Mouse (Mus musculus): ENCODE results near the gene Sbk2. TPM values are rescaled to one million over a fixed set of nuclear protein-coding genes. Genes with fewer than 3 reads are reported as not detected.
"Not testable (repeated sequence)": the region's sequence is repeated elsewhere in the genome, so short reads cannot be mapped to it uniquely, and the experiment has no call there.

Gene Sbk2
- polyA plus RNA-seq (2017; shearing (Covaris generic)), result 1 to 10 TPM in 2 of 3 experiments, not detected in 1; 1.2 to 2.0 TPM

DNA sequence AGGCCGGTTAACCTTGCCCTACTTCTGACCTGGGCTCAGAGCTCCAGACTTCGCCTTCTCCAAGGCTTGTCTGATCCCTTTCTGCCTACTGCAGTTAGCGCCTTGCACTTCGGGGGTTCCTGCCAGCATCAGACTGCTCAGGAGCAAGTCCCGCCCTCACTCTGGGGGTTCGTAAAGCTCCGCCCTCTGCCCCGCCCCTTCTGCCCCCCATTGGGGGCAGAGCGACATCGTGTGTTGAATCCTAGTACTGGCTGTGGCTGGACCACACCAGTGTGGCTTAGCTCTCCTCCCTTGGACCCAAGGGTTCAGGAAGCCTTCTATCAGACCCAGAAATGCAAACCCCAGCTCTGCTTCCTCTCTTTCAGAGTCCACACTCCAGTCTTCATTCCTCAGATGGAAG, at the start of gene Sbk2:
TSS of gene Sbk2 (minus strand) at position 135 of the 400 bp plus-strand sequence.
- peak; percentile 88 for ATAC-seq

DNA sequence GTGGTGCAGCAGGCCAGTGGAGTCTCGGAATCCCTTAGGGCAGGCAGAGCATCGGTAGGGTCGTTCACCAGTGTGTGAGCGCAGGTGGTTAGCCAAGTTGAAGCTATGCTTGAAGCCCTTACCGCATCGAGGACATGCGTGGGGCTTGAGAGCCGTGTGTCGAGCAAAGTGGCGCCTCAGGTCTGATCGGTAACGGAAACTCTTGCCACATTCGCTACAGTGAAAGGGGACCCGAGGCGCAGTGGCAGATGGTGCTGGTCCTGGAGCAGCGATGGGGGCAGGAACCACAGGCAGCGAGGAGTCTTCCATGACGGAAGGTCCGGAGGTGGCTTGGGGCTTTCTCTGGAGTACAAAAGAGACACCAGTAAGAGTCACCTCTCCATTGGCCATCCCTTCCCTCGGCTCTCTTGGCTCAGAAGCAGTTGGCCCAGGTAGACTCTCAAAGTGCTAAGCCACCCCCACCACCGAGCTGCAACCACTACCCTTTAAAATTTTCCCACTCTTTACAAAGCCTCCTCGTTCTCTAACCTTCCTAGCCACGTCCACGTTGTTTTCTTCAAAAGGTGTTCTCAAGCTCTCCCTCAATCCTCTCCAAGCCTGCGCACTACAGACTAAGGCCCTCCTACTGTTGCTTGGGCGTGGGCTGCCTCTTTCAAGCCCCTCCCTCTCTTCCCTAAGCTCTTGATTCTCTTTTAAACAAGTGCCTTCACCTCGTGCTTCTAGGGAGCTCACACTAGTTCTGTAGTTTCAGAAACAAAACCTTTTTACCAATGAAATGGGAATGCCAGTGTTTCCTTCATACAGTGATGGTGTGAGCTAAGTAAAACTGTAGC, 48.7 kb upstream of the Sbk2 start:
- no peak for ATAC-seq

- no peak for ATAC-seq
Observed at GRCm38 (mm10) chr7:5008229-5008628, 44.0 kb upstream of the Sbk2 start.

DNA sequence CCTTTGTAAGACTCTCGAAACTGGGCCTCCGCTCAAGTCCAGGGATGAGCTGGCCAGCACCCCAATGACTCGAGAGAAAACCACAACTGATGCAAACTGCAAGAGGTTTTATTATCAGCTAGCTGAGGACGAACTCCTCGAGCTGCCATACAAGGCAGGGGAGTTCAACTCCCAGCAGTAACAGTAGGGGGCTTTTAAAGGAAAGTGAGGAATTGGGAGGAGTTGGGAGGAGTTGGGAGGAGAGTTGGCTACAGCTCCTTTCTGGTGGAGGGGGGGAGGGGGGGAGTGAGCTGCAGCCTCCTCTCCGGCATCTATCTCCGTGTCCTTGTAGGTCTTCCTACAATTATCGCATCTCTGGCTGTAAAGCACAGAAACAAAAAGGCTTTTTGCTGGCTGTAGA, 38.7 kb upstream of the Sbk2 start:
- ATAC-seq, result not testable (repeated sequence)

DNA sequence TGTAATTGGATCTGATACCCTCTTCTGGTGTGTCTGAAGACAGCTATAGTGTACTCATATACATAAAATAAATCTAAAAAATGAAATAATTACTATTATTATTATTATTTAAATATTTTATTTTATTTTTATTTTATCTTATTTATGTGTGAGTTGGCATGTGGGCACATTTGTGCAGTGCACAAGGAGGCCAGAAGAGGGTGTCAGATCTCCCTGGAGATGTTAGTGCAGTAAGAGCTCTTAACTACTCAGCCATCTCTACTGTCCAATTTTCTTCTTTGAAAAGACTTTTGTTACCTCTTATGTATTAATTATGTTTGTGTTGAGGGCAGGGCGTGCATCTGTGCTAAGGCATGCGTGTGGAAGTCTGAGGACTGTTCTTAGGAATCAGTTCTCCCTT, 35.7 kb upstream of the Sbk2 start:
- ATAC-seq, result peak; percentile 47

GRCm38 (mm10) chr7:4996934-4997333, 32.7 kb upstream of the Sbk2 start:
- no peak for ATAC-seq

DNA sequence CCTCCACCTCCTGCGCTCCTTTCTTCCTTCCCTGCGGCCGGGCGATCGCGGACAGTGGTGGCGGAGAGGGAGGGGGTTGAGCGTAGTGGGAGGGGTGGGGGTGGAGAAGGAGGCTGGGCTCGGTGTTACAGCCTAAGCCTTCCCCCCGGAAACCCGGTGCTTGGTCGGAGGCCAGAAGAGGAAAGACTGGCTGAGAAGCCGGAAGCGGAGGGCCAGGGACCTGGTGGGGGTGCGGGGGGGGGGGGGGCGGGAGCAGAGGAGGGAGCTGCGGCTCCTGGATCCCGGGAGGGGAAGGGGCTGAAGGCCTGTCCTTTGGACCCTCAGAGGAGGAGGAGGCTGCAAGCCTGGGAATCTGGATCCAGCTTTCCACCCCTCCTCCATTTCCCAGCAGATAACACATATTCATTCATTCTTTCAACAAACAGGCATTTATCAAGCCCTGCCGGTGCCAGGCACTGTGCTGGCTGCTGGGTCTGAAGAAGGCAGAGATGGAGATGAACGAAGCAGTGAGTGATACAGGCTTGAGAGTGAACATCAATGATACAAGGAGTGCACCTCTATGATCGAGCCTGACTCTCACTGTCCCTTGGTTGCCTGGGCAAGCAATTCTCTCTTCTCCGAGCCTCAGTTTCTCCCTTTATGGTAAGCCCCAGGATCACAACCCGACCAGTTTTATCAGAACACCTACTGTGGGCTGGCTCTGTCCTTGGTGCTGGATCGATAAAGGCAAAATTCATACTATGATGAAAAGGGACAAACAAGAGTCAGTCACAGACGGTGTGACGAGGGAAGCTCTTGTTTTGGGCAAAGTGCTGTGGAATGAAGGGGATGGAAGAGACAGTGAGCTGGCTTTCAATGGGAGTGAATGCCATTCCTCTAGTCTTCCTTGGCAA, 32.0 kb upstream of the Sbk2 start, which contains the start of gene Zfp579:
TSS of gene Zfp579 (minus strand) at position 156 of the 893 bp plus-strand sequence.
- peak; percentile 72 for ATAC-seq

DNA sequence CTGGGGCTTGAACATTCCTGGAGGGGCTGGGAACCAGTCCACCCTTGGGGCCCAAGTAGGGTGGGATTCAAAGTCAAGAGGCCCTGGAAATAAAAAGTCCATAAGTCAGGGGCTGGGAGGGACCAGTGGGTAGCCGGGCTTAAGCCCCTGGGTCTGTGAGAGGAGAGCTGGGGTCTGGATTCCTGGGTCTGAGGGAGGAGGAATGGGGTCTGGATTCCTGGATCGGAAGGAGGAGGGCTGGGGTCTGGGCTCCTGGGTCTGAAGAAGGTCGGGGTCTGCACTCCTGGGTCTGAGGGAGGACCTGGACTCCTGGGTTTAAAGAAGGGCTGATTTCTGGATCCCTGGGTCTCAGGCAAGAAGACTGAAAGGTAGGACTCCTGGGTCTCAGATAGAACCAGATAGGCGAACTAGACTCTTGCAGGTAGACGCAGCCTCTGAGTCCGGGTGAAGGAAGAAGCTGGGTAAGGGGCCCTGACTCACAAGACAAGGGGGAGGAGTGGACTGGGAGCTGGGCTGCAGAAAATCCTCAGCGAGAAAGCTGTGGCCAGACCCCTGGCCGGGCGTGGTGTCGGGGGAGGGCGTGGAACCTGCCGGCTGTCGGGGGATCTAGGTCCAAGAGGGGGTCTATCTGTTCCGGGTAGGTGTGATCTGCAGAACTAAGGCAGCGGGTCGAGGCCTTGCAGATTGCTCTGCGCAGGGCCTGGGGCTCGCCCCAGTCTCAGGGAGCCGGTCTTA, 31.2 kb upstream of the Sbk2 start:
- peak; percentile 33 for ATAC-seq

- no peak for ATAC-seq
Observed at GRCm38 (mm10) chr7:4993999-4994788, 30.0 kb upstream of the Sbk2 start.

DNA sequence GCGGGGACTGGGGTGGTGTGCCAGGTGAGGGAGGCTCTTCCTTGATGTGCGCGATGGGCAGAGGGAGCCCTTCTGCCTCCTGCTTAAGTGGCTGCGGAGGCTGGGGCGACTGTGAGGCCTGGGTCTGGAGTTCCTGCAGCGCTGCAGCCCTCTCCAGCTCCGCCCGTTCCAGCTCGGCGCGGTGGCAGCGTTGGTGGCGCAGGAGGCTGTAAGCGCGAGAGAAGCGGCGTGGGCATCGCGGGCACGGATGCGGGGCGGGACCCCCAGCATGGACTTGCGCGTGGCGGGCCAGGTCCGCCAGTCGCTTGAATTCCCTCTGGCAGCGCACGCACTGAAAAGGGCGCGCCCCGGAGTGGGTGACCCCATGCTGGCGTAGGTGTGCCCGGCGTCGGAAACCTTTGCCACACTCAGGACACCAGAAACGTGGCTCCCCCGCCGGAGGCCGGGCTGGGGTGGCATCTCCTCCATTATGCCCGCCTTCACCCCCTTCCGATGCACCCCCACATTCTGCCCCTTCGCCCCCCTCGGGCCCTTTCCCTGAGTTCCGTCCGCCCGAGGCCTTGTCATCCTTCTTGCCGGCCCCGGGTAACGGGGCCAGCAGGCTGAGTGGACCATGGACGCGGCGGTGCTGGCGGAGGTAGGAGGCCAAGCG, 29.3 kb upstream of the Sbk2 start:
- no peak for ATAC-seq

- no peak for ATAC-seq
Observed at GRCm38 (mm10) chr7:4988250-4988649, 24.0 kb upstream of the Sbk2 start.

- ATAC-seq, result no peak
Observed at GRCm38 (mm10) chr7:4976832-4977231, 12.6 kb upstream of the Sbk2 start.

DNA sequence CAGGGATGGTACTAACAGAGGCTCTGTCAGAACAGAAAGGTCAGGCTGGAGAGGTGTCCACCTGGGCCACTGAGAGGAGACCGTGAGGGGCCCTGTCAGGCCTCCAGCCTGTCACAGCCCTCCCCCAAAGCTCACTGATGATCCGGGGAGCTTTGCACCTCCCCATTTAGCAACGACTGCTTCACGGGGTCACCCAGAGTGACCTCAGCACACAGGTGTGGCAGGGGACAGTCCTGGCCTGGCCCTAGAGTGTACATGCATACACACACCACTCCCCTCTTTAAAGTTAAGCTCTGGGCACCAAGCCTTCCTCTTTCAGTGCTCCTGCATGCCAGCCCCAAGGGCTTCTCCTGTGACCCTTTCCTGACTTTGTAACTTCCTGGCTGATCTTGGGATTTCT, 11.2 kb upstream of the Sbk2 start:
- ATAC-seq, result no peak

- no peak for ATAC-seq
Observed at GRCm38 (mm10) chr7:4972321-4973047, 8.3 kb upstream of the Sbk2 start.

DNA sequence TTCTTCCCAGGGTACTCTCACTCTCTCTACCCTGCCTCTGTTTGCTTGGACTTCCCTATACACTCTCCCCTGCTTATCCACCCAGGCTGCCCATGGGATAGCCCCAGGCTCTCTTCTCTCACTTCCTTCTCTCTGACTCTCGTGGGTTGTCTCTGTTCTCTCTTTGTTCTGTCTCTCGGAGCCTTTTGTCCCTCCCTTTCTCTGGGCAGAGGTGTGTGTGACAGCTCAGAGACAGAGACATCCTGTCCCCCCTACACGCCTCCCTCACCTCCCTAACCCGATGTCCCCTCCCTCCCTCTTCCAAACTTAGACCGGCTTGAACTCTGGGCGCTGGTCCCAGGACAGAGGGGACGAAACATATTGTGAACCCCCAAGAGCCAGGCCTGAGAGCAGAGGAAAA, 7.5 kb upstream of the Sbk2 start:
- no peak for ATAC-seq

- ATAC-seq, result no peak
Observed at GRCm38 (mm10) chr7:4971068-4971467, 6.9 kb upstream of the Sbk2 start, which contains the start of gene Sbk3. TSS of gene Sbk3 (minus strand) at chr7:4971168.

DNA sequence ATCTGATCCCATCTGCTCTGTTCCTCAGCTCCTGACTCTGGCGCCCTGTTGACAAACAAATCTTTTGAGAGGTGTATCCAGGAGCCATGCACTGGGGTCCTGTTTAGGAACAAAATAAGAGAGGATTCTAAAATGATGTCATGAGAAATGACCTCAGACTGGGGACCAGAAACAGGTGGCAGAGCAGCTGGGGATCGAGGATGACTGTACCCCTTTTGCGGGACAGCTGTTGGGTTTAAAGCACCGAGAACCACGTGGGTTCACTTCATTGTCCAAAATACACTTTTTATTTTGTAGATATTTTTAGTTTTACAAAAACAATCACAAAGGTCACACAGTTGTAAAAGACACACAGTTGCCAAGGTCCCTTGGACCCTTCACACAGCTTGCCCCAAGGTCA, 782 bp upstream of the Sbk2 start:
- ATAC-seq, result no peak

DNA sequence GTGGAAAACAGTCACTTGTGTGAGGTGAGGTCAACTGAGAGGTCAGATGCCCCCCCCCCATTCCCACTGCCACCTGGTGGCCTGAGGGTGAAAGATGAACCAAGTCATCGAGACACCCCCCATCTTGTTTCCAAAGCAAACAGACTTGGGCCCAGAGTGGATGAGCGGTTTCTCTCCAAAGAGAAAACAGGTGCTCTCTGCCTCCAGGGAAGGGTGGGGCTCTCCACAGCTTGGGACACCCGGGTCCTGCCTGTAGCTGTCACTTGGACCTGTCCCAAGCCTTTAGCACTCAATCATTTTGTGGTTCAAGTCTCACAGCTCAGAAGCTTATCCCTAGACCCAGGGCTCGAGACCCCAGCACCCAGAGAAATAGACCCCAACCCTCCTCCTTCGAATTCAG, 679 bp downstream of the Sbk2 start:
- no peak for ATAC-seq

- no peak for ATAC-seq
Observed at GRCm38 (mm10) chr7:4957361-4957760, 6.8 kb downstream of the Sbk2 start.

DNA sequence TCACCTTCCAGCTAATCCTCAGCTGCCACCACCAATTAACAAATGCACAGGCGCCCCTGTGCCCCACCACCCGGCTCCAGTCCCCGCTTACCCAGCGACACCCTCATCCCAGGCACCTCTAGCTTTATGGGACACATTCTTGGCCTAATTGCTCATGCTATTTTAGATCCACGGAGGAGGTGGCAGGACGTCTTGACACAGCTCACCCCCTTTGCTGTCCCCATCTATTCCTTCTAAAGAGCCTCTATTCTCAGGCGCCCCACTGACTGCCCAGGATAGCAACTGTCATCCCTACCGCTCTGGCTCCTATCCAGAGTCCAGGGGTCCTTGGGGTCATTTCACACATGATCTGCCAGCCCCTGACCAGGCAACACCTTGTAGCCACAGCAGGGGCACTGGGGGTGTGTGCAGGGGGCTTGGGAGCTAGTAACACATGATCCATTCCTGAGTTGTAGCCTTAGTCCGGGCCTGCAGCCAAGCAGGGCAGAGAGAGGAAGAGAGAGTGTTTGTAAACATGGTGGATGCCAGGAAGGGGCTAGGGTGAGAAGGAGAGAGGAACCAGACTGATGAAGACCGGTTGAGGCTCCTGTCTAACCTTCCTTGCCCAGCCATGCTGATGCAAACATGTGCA, 10.3 kb downstream of the Sbk2 start:
- no peak for ATAC-seq
